Mouse (Mus musculus) activated CD4-positive, CD25-positive, alpha-beta regulatory T cell, adult 4 months (primary cell): ENCODE measurements around the gene Gm11437. TPM values are rescaled to one million over a fixed set of nuclear protein-coding genes. Genes with fewer than 3 reads are reported as not detected.

Source experiments
- ATAC-seq: one replicate; pipeline ENCODE4 v1.8.0; 2017
- polyA plus RNA-seq, 2 experiments: library from polyadenylated mRNA; unstranded; fragments of 100-300 nt; shearing (Covaris generic); gene quantifications; one replicate each; pipeline ENCODE4 v1.2.1; 2017

Gene Gm11437
- polyA plus RNA-seq, 2 experiments from 2014 or later, result not detected

DNA sequence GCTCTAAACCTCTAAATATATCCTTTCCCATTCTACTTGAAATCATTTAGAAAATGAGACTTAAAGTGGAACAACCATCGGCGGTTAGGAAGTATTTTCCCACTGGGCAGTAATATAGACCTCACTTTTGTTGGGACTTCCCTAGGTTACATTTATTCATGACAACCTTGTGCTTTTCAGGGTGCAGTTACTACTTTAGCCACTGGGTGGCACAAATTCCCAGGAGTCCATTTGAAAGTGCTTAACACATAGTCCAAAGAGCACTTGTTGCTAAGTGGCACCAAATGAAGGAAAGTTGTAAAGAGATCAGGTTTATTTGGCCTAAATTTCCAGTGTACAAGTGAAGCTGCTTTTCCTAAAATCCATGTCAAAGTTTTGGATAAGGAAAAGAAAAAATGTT is 25.5 kb downstream of the Gm11437 start:
- ATAC-seq, result no peak

DNA sequence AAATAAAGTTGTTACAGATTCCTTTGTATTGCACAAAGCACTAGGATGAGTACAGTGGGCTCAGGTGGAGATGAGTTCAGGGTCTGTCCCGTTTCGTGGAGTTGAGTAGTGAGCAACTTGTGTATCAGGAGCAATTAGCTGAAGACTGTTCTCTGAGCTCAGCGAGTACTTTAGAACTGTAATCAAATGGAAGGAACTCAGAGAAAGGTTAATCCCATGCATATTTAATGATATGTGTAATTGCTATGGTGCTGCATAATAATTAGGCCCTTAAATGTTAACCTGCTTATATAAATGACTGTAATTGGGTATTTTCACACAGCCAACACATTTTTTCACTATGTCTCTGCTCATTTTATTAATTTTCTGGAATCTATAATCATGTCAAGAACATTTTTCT is 30.8 kb downstream of the Gm11437 start:
- no peak for ATAC-seq

DNA sequence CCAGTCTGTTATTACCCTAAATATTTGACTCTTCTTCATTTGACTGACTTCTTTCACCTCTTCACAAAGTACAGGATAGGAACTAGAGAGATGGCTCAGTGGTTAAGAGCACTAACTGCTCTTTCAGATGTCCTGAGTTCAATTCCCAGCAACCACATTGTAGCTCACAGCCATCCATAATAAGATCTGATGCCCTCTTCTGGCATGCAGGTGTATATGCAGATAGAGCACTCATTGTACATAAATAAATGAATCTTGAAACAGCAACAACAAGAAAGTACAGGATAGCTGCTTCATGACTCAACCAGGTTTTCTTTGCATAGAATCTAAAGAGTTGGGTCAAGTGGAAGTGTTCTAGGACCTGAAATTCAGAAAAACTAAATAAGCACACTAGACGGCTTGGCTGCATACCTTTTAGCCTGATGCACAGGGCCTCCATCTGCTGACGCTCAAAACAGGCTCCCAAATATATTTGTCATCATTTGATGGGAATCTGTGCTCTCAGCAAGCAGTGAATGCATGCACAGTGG is 32.9 kb downstream of the Gm11437 start:
- no peak for ATAC-seq

DNA sequence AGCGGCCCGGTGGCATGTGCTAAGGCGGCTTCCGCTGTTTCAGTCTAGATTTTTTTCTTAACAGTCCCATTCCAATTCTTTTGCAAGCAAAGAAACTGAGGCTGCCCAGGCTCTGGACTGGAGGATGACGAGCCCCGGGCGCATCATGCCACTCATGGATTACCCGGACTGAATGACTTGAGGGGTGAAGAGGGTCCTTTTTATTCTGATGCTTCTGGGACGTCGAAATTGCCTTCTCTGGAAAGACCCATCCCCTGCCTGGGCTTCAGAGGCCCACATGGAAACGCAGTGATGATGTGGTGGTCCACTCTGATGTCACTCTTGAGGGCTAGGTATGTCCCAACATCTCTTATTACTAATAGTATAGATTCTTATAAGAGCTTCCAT is 37.5 kb downstream of the Gm11437 start:
- no peak for ATAC-seq

DNA sequence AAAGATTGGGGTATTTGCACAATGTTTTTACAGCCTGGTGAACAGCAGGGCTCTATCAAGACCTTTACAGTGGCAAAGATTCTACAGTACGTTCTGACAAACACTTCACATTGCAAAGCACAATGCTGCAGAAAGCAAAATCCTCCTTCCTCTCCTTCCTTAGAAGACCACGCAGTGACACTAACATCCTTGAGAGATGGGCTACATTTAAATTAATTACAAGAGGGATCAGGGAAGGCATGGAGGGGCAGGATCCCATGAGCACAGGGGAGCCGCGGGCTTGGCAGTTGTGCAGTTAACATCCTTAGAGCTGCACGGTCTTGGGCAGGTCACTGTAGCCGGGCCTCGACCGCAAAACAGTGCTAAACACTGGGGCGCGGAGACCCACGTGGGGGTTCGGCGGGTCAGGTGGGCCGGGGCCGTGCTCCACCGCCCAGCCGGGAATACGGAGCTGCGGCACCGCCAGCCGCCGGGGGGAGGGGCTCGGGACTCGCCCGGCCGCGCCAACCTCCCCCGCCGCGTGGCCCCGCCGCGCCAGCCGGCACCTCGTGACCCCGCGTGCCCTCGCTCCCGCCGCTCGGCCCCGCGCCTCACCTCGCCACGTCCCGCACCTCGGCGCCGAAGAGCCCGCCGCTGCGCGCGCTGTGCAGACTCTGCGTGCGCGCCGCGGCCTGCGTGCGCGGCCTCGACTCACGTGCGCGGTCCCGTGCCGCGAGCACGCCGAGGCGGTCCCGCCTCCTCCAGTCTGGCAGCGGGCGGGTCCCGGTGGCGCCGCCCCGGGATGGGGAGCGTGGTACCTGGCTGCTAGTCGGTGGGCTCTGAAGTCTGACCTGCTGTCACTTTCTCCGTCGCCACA is 38.1 kb downstream of the Gm11437 start, which contains the start of the genes Tada2a and Acaca:
Tada2a (minus strand) TSS at position 658 of the 856 bp plus-strand sequence.
Acaca (plus strand) TSS at position 730 of the 856 bp plus-strand sequence.
- peak; percentile 67 for ATAC-seq

DNA sequence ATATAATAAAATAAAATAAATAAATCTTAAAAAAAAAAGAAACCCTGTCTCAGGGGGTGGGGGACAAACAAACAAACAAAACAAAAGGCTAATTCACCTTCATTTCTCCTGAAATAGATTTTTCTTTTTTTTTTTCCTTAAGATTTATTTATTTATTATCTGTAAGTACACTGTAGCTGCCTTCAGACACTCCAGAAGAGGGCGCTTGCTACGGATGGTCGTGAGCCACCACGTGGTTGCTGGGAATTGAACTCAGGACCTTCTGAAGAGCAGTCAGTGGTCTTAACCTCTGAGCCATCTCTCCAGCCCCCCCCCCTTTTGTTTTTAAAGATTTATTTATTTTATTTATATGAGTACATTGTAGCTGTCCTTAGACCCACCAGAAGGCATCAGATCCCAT is 39.3 kb downstream of the Gm11437 start:
- ATAC-seq, result no peak

DNA sequence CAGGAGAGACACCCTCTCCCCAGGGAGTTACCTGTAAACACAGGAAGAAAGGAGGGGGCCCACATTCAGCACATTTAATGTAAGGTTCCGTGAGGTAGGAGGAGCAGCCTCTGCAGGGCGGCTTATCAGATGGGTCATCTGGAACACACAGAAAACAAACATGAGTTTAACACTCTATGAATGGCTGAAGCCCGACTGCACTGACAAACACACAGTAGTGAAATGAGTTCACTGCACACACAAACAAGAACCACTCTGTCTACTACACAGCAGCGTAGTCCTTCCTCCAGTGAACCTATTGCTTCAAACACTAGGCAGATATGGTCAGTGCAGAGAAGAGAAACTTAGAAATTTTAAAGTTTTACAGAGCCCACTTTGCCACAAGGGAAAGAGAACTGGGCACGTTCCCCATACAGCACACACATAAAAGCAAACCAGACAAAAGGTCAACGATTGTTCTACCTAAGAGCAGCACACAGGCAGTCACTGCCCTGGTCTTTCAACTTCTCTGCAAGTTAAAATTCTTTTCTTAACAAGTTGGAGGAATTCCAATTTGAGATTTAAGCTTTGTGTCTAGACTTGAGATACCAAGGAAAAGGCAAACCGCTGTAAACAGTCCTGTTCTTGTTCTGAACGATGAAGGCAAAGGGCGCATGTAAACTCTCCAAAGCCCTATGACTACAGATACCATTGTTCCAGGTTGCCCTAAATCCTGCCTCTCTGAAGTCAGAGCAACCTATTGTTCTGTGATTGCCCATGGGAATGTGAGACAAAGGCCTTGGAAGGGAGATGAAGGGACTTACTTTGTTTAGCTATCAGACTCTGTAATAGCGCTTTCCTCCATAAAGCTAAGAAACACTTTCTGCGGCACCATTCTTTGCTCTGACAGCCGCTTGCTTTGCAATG is 46.0 kb downstream of the Gm11437 start:
- no peak for ATAC-seq

DNA sequence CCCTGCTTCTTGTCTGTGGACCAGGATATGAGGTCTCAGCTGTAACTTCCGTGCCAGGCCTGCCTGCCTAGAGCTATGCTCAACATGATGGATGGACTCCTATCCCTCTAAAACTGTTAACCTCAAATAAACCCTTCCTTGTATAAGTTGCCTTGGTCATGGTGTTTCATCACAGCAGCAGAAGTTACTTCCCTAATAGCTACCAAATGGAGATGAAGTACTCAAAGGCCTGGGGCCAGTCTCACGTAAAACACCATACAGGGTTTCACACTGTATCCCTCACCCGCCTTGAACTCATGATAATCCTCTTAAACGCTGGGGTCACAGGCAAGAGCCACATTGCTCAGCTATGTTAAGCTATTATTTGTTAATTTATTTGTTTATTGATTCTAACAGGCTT is 49.8 kb downstream of the Gm11437 start:
- ATAC-seq, result no peak

DNA sequence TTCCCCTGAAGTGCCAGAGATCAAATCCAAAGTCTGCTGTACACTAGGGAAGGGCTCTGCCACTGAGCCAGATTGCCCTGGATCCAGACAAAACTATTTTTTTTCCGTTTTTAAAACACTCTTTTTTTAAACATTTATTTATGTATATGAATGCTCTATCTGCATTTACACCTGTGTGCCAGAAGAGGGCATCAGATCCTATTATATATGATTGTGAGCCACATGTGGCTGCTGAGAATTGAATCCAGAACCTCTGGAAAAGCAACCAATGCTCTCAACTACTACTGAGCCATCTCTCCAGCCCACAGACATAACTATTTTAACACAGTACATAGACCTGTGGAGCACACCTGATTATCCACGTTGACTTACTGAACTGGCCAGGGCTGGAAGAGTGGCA is 51.1 kb downstream of the Gm11437 start:
- no peak for ATAC-seq

DNA sequence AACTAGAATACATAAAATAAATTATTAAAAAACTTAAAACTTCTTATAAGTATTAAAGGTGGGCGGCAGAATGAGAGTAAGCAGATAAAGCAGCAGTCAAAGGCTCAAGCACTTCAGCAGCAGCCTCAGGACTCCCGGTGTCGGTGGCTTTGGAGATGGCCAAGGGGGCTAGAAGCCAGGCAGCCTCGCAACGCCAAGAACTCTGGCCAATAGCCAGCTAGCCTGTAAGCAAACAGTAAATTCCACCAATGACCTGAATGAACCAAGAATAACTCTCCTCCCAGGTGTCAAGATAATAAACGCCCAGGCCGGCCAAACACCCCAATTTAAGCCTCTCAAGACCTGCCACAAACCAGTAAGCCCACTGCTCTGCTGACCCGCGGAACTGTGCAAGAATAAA is 51.6 kb downstream of the Gm11437 start:
- ATAC-seq, result no peak

DNA sequence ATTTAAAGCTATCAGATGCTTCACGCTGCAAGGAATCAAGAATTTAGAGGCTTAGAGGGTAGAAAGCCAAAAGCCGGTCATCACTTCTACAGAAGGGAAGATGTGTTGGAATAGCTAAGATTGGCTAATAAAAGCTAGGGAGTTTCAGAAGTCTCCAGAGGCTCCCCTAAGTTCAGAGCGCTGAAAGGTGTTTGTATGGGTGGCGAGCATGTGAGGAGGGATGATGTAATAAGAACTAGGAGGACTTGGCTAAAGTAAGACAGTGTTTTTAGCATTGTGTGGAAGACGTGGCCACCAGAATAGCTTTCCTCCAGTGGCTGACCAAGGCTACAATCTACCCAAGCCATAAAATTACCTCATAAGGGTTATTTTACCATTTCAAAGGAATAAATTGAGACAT is 53.7 kb downstream of the Gm11437 start:
- ATAC-seq, result no peak

DNA sequence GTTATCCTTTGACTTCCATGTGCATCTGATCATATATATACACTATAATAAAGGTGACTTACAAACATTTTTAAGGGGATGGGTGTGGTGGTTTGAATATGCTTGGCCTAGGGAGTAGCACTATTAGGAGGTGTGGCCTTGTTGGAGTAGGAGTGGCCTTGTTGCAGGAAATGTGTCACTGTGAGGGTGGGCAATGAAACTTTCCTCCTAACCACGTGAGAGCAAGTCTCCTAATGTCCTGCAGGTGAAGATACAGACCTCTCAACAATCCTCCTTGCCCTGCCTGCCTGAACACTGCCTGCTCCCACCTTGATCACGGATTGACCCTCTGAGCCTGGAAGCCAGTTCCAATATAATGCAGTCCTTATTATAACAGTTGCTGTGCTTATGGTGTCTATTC is 60.1 kb downstream of the Gm11437 start:
- ATAC-seq, result no peak

DNA sequence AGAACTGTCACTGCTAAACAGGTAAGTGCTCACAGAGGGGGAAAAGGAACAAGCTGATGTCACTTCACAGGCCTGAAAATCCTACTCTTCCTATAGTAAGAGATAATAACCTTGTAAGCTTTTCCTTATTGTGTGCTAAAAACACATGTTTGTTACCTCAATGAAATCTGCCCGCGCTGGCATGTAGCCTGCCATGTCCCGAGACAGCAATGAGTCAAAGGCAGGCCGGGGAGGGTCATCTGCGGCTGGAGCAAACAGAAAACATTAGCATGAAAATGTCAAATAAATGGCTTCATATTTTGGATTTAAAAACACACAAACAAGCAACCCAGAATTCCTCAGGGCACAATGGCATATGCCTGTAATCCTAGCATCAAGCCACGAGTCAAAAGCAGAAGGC is 63.2 kb downstream of the Gm11437 start:
- no peak for ATAC-seq

DNA sequence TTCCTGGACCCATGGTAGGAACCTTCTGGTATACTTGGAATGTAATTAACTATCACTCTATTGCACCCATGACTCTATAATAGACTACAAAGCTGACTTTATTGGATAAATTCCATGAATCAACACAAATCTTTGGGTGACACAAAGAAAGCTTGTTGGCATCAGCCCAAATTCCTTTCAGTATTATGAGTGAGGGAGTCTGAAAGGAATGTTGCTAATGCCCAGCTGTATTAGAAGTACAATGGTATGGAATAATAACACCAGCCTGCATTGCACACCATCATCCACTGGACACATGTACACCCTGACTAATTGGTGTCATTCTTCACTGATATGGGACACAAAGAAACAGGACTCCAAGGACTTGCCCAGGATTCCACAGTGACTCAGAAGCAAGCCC is 66.1 kb downstream of the Gm11437 start:
- ATAC-seq, result no peak

Other genes with a start within 250 kb of the Gm11437 start
- 10 to 100 TPM; 70.5 to 85.7 TPM for gene Ddx52, start 225.4 kb downstream of the Gm11437 start, polyA plus RNA-seq
- gene Synrg, start 203.0 kb downstream of the Gm11437 start, polyA plus RNA-seq, result 10 to 100 TPM; 10.4 to 10.8 TPM
- gene Dusp14, start 98.2 kb downstream of the Gm11437 start, polyA plus RNA-seq, result 10 to 100 TPM; 11.4 to 17.0 TPM
- 10 to 100 TPM; 13.1 to 13.2 TPM for gene Tada2a, start 37.9 kb downstream of the Gm11437 start, polyA plus RNA-seq
- gene Acaca, start 37.8 kb downstream of the Gm11437 start, polyA plus RNA-seq, result 1 to 10 TPM; 4.9 to 5.2 TPM